Mouse (Mus musculus) liver (tissue): ENCODE results near the gene Gm13212.
"Not testable (repeated sequence)": the region's sequence is repeated elsewhere in the genome, so short reads cannot be mapped to it uniquely, and the experiment has no call there.

Source experiments
- DNase-seq: peaks from one replicate; pipeline ENCODE4 v3.0.0-alpha.2; 2020; ENCODE audit warnings: mixed read lengths

The Gm13212 gene

GRCm38 (mm10) chr4:145585078-145585477, at the start of gene Gm13212:
Gm13212 (plus strand) TSS chr4:145585166.
- peak; percentile 44 for DNase-seq

GRCm38 (mm10) chr4:145543861-145544260, 41.1 kb upstream of the Gm13212 start:
- DNase-seq = not testable (repeated sequence)

- not testable (repeated sequence) for DNase-seq
Measured at GRCm38 (mm10) chr4:145545106-145545505, 39.9 kb upstream of the Gm13212 start.

GRCm38 (mm10) chr4:145545734-145546349, 39.1 kb upstream of the Gm13212 start:
- DNase-seq = not testable (repeated sequence)

GRCm38 (mm10) chr4:145546477-145546876, 38.5 kb upstream of the Gm13212 start:
- DNase-seq = not testable (repeated sequence)

- no peak for DNase-seq
Measured at GRCm38 (mm10) chr4:145556680-145557079, 28.3 kb upstream of the Gm13212 start.

GRCm38 (mm10) chr4:145559505-145560099, 25.4 kb upstream of the Gm13212 start:
- DNase-seq = no peak

GRCm38 (mm10) chr4:145564111-145564821, 20.7 kb upstream of the Gm13212 start:
- DNase-seq = peak; percentile 7

GRCm38 (mm10) chr4:145570461-145570860, 14.5 kb upstream of the Gm13212 start:
- DNase-seq = not testable (repeated sequence)

- not testable (repeated sequence) for DNase-seq
Measured at GRCm38 (mm10) chr4:145576623-145577022, 8.3 kb upstream of the Gm13212 start.

GRCm38 (mm10) chr4:145580333-145580732, 4.6 kb upstream of the Gm13212 start:
- DNase-seq = not testable (repeated sequence)

GRCm38 (mm10) chr4:145586046-145586445, 1.1 kb downstream of the Gm13212 start:
- DNase-seq = not testable (repeated sequence)

- not testable (repeated sequence) for DNase-seq
Measured at GRCm38 (mm10) chr4:145594183-145594582, 9.2 kb downstream of the Gm13212 start.

GRCm38 (mm10) chr4:145594798-145595197, 9.8 kb downstream of the Gm13212 start:
- DNase-seq = not testable (repeated sequence)

- peak; percentile 4 for DNase-seq
Measured at GRCm38 (mm10) chr4:145640416-145641185, 55.6 kb downstream of the Gm13212 start.

- not testable (repeated sequence) for DNase-seq
Measured at GRCm38 (mm10) chr4:145670385-145670784, 85.4 kb downstream of the Gm13212 start, which contains the start of gene Zfp980. Zfp980 (plus strand) TSS chr4:145670685.

GRCm38 (mm10) chr4:145674286-145674780, 89.4 kb downstream of the Gm13212 start:
- DNase-seq = not testable (repeated sequence)
